Mouse (Mus musculus) stomach, embryonic 14.5 days (tissue): ENCODE measurements at regions not wholly inside any gene's neighbourhood (a gene's known extent, or its start where the extent isn't known, plus 50 kb on each side); places are given as distances from the start of the nearest gene placed in this dataset.

Experiments
- ATAC-seq: fragments of 200-750 bp; cut with Nextera tagmentation; 2 replicates; pipeline ENCODE4 v1.8.0; 2017; ENCODE audit warnings: low read depth, moderate TSS enrichment; ENCODE audit not compliant: insufficient number of reproducible peaks, insufficient read depth, low FRiP score
- H3K27ac ChIP-seq: fragments of 300-500 bp; sonication (generic); 2 replicates; pipeline ENCODE4 v1.5.1; 2014; ENCODE audit warnings: mild to moderate bottlenecking, low read length, moderate library complexity, mixed read lengths
- H3K27me3 ChIP-seq: fragments of 300-500 bp; sonication (generic); 2 replicates; pipeline ENCODE4 v1.6.1; 2014; ENCODE audit warnings: low read length, control low read depth, mixed read lengths; ENCODE audit not compliant: control insufficient read depth, insufficient read depth
- H3K36me3 ChIP-seq: fragments of 300-500 bp; sonication (generic); 2 replicates; pipeline ENCODE4 v1.6.1; 2014; ENCODE audit warnings: mild to moderate bottlenecking, control low read depth, low read length, moderate library complexity, mixed read lengths; ENCODE audit not compliant: control insufficient read depth, insufficient read depth
- H3K4me1 ChIP-seq: fragments of 300-500 bp; sonication (generic); 2 replicates; pipeline ENCODE4 v1.6.1; 2014; ENCODE audit warnings: low read length, control low read depth, mixed read lengths; ENCODE audit not compliant: control insufficient read depth, insufficient read depth
- H3K4me2 ChIP-seq: fragments of 300-500 bp; sonication (generic); replicated peaks from 2 replicates; pipeline ENCODE4 v1.6.1; 2014; ENCODE audit warnings: low read depth, low read length, control low read depth
- H3K4me3 ChIP-seq: fragments of 300-500 bp; sonication (generic); 2 replicates; pipeline ENCODE4 v1.5.1; 2014; ENCODE audit warnings: low read depth, low read length, control low read depth
- H3K9ac ChIP-seq: fragments of 300-500 bp; sonication (generic); replicated peaks from 2 replicates; pipeline ENCODE4 v1.6.1; 2014; ENCODE audit warnings: low read depth, mild to moderate bottlenecking, control low read depth, low read length, moderate library complexity, mixed read lengths
- H3K9me3 ChIP-seq: fragments of 300-500 bp; sonication (generic); 2 replicates; pipeline ENCODE4 v1.6.1; 2016; ENCODE audit warnings: low read depth, low read length, control low read depth; ENCODE audit not compliant: control insufficient read depth
- WGBS: fragments of 180-500 bp; shearing (Covaris S2); extraction: QIAGEN DNeasy Blood & Tissue Kit; methylation state at CpG from one replicate; pipeline ENCODE4 v1.1.7; 2014; 5-methylcytosine and 5-hydroxymethylcytosine counted together

- WGBS: 78% methylated on average over 5 of the region's 5 CpGs
- H3K4me1 ChIP-seq: no peaks in the 10 kb centered on the region
Observed at GRCm38 (mm10) chr7:145071996-145072790, 132.5 kb upstream of the Ccnd1 start.

GRCm38 (mm10) chr7:145071533-145071932 is 131.8 kb upstream of the Ccnd1 start:
- no peaks in the 10 kb centered on the region for H3K9me3 ChIP-seq
- H3K36me3 ChIP-seq: no peaks in the 10 kb centered on the region
- no peaks in the 10 kb centered on the region for H3K27me3 ChIP-seq
- no peak overlapping the region for H3K4me3 ChIP-seq
- H3K9ac ChIP-seq: no peak overlapping the region
- H3K27ac ChIP-seq: no peak overlapping the region
- no peaks in the 10 kb centered on the region for H3K4me1 ChIP-seq
- 59% methylated on average over 2 of the region's 2 CpGs for WGBS
- ATAC-seq: no peak
- no peak overlapping the region for H3K4me2 ChIP-seq

More at GRCm38 (mm10) chr7:145071996-145072790, 132.5 kb upstream of the Ccnd1 start:
- Histone ChIP-seq H3K27me3 (no peaks in the 10 kb centered on the region), H3K9ac (no peak overlapping the region), H3K27ac (no peak overlapping the region), H3K36me3 (no peaks in the 10 kb centered on the region), H3K4me3 (no peak overlapping the region), H3K9me3 (no peaks in the 10 kb centered on the region), H3K4me2 (no peak overlapping the region)
- no peak for ATAC-seq

- H3K9ac ChIP-seq: no peak overlapping the region
- 46% methylated on average over 3 of the region's 3 CpGs for WGBS
- H3K36me3 ChIP-seq: no peaks in the 10 kb centered on the region
- H3K4me2 ChIP-seq: no peak overlapping the region
- no peaks in the 10 kb centered on the region for H3K4me1 ChIP-seq
- no peak for ATAC-seq
- no peak overlapping the region for H3K27ac ChIP-seq
- H3K27me3 ChIP-seq: no peaks in the 10 kb centered on the region
- H3K9me3 ChIP-seq: no peaks in the 10 kb centered on the region
- no peak overlapping the region for H3K4me3 ChIP-seq
Observed at GRCm38 (mm10) chr7:145067366-145067765, 127.6 kb upstream of the Ccnd1 start.

- Histone ChIP-seq H3K4me3 (no peak overlapping the region), H3K4me2 (no peak overlapping the region), H3K9ac (no peak overlapping the region), H3K36me3 (no peaks in the 10 kb centered on the region), H3K27me3 (no peaks in the 10 kb centered on the region), H3K27ac (no peak overlapping the region), H3K9me3 (peaks cover 4% of the 10 kb centered on the region; the same call in 1 of the 2 replicates), H3K4me1 (no peaks in the 10 kb centered on the region)
- 42% methylated on average over 7 of the region's 7 CpGs for WGBS
- ATAC-seq: no peak
Observed at GRCm38 (mm10) chr7:145056320-145056719, 116.6 kb upstream of the Ccnd1 start.

- Histone ChIP-seq H3K4me1 (no peaks in the 10 kb centered on the region), H3K36me3 (no peaks in the 10 kb centered on the region), H3K27me3 (no peaks in the 10 kb centered on the region), H3K4me2 (no peak overlapping the region), H3K27ac (no peak overlapping the region), H3K9me3 (peaks cover 4% of the 10 kb centered on the region; the same call in 1 of the 2 replicates), H3K4me3 (no peak overlapping the region), H3K9ac (no peak overlapping the region)
- no peak for ATAC-seq
Observed at GRCm38 (mm10) chr7:145051616-145052015, 111.9 kb upstream of the Ccnd1 start.

GRCm38 (mm10) chr7:145050729-145051128 is 111.0 kb upstream of the Ccnd1 start:
- ATAC-seq: no peak
- no peak overlapping the region for H3K4me3 ChIP-seq
- no peak overlapping the region for H3K9ac ChIP-seq
- no peaks in the 10 kb centered on the region for H3K4me1 ChIP-seq
- H3K27me3 ChIP-seq: no peaks in the 10 kb centered on the region
- peaks cover 4% of the 10 kb centered on the region; the same call in 1 of the 2 replicates for H3K9me3 ChIP-seq
- H3K4me2 ChIP-seq: no peak overlapping the region
- H3K27ac ChIP-seq: no peak overlapping the region
- WGBS: 81% methylated on average over 3 of the region's 3 CpGs
- no peaks in the 10 kb centered on the region for H3K36me3 ChIP-seq

- ATAC-seq: no peak
- Histone ChIP-seq H3K36me3 (no peaks in the 10 kb centered on the region), H3K4me2 (no peak overlapping the region), H3K9me3 (no peaks in the 10 kb centered on the region), H3K4me3 (no peak overlapping the region), H3K9ac (no peak overlapping the region), H3K27me3 (no peaks in the 10 kb centered on the region), H3K27ac (no peak overlapping the region), H3K4me1 (no peaks in the 10 kb centered on the region)
- 81% methylated on average over 5 of the region's 5 CpGs for WGBS
Observed at GRCm38 (mm10) chr7:145048481-145048877, 108.8 kb upstream of the Ccnd1 start.

- Histone ChIP-seq H3K27ac (0 out of 2 replicates have a peak overlapping the region, but pooled peaks have one; percentile 44), H3K4me1 (no peaks in the 10 kb centered on the region), H3K4me3 (no peak overlapping the region), H3K9me3 (no peaks in the 10 kb centered on the region), H3K27me3 (no peaks in the 10 kb centered on the region), H3K36me3 (no peaks in the 10 kb centered on the region), H3K4me2 (no peak overlapping the region), H3K9ac (no peak overlapping the region)
- no peak for ATAC-seq
- WGBS: 65% methylated on average over 7 of the region's 7 CpGs
Observed at GRCm38 (mm10) chr7:145047771-145048480, 108.2 kb upstream of the Ccnd1 start.
